Mouse (Mus musculus) forelimb bud, embryonic 11.5 days (tissue): ENCODE measurements around the gene Foxm1.

Experiments used
- DNase-seq: peaks from one replicate; pipeline ENCODE4 v3.0.0-alpha.2; 2012; ENCODE audit warnings: low read depth, low spot score

Foxm1 gene

GRCm38 (mm10) chr6:128424269-128425019, 61.7 kb downstream of the Foxm1 start, which contains the start of gene Itfg2:
Gene Itfg2 (minus strand): TSS chr6:128424931.
- DNase-seq, result peak; percentile 97

- no peak for DNase-seq
These were observed 62.3 kb downstream of the Foxm1 start for GRCm38 (mm10) chr6:128425046-128425445.
